Mouse (Mus musculus) adrenal gland, adult 18-20 months (tissue): ENCODE measurements around the gene Vmn1r218. TPM values are rescaled to one million over a fixed set of nuclear protein-coding genes. Genes with fewer than 3 reads are reported as not detected.
"Not testable (repeated sequence)": the region's sequence is repeated elsewhere in the genome, so short reads cannot be mapped to it uniquely, and the experiment has no call there.

Experiments used
- DNase-seq, 2 experiments: peaks; one replicate each; pipeline ENCODE4 v3.0.0; 2021 to 2022; ENCODE audit warnings: low spot score in 2 of 2
- long read RNA-seq, 2 experiments: library from polyadenylated mRNA; stranded (forward); transcript quantifications; one replicate each; pipeline ENCODE4 v2.0.0; 2021
- total RNA-seq, 2 experiments: library from RNA; stranded (reverse); gene quantifications; 1 replicate in 1 of 2; 2 replicates in 1 of 2; pipeline ENCODE4 v1.2.3; 2021

Vmn1r218 gene
- total RNA-seq = not detected
- long read RNA-seq, experiment 1 = 0 reads
- long read RNA-seq, experiment 2 = 0 reads

- DNase-seq = no peak
These were observed at the start of gene Vmn1r218 for GRCm38 (mm10) chr13:23133099-23133498. Gene Vmn1r218 (plus strand): TSS chr13:23133155.

- no peak for DNase-seq
These were observed 38.6 kb upstream of the Vmn1r218 start for GRCm38 (mm10) chr13:23094386-23094785.

DNA sequence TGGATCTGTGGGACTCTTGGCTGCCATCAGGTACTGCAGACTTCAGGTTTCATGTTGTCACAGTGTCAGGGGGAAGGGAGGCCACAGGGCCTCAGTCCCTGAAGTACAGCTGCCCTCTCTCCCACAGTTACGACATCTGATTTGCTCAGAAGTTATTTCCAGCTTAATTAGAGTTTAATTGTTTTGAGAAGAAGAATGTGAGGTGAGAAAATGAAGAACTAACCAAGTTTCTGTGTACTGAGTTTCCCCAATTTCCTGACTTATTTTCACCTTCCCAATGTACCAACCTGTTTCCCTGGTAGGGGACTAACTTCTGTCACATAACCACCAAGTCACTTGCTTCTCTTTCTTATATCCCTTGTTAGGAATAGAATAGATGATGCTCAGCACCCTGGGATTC lies 14.8 kb upstream of the Vmn1r218 start, which contains the start of gene Vmn1r217:
Vmn1r217 (minus strand) TSS at position 101 of the 400 bp plus-strand sequence.
- not testable (repeated sequence) for DNase-seq

- no peak for DNase-seq
These were observed 12.3 kb upstream of the Vmn1r218 start for GRCm38 (mm10) chr13:23120611-23121010.

DNA sequence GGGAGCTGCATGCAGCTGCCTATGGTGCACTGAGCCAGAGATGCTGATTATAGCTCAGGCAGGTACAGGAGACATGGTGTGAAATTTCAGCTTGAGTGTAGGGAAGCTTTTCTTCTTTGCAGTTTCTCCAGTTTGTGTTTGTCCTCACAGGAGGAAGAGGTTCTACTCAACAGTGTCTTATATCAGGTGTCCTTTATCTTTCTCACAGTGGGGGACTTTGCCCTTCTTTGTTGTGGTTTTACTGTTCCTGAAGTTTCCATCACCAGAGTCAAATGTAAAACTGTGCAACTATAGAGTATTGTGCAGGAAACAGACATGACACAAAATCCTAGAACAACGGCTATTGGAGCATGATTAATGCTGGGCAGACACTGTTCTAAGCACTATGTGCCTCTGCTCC lies 546 bp downstream of the Vmn1r218 start:
- no peak for DNase-seq

GRCm38 (mm10) chr13:23138880-23139279 lies 5.9 kb downstream of the Vmn1r218 start:
- DNase-seq = no peak

GRCm38 (mm10) chr13:23157848-23158247 lies 24.9 kb downstream of the Vmn1r218 start:
- DNase-seq = no peak

- DNase-seq = no peak
These were observed 26.1 kb downstream of the Vmn1r218 start, which contains the start of gene Vmn1r219 for GRCm38 (mm10) chr13:23159012-23159411. Gene Vmn1r219 (plus strand): TSS chr13:23159312.

DNA sequence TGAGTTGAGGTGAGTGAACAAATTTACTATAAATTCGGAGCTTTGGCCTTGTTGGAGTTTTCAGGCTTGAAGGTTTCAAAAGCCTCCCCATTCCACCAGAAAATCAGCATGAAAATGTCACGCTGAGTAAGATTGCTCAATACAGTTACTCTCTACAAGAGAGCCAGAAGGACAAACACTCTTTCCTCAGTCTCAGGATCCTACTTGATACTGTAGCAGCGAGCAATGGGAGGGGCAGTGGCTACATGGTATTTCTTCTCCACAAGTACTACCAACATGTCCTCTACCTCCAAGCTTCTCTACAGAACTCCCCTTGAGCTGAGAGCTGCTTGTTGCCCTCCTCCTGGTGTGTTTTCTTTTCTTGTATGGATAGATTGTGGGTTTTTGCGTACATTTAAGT lies 33.5 kb downstream of the Vmn1r218 start:
- DNase-seq = not testable (repeated sequence)

GRCm38 (mm10) chr13:23187875-23188274 lies 54.9 kb downstream of the Vmn1r218 start, which contains the start of gene Vmn1r220:
Gene Vmn1r220 (minus strand): TSS chr13:23187975.
- no peak for DNase-seq

Other genes with a start within 250 kb of the Vmn1r218 start
- gene Vmn1r212, start 248.9 kb upstream of the Vmn1r218 start, total RNA-seq = not detected
- gene Vmn1r213, start 125.5 kb upstream of the Vmn1r218 start, total RNA-seq = not detected
- gene Vmn1r214, start 102.7 kb upstream of the Vmn1r218 start, total RNA-seq = not detected
- not detected for gene Vmn1r215, start 65.1 kb upstream of the Vmn1r218 start, total RNA-seq
- gene Vmn1r217, start 14.9 kb upstream of the Vmn1r218 start, total RNA-seq = not detected
- not detected for gene Vmn1r219, start 26.2 kb downstream of the Vmn1r218 start, total RNA-seq
- not detected for gene Vmn1r220, start 54.8 kb downstream of the Vmn1r218 start, total RNA-seq
- not detected for gene Vmn1r221, start 81.0 kb downstream of the Vmn1r218 start, total RNA-seq
- not detected for gene Vmn1r222, start 102.8 kb downstream of the Vmn1r218 start, total RNA-seq
- gene Vmn1r223, start 114.0 kb downstream of the Vmn1r218 start, total RNA-seq = not detected
- 10 to 100 TPM; 15.0 to 18.5 TPM for gene Zfp322a, start 236.1 kb downstream of the Vmn1r218 start, total RNA-seq